Mouse (Mus musculus): ENCODE results near the gene 9130019O22Rik.
"Not testable (repeated sequence)": the region's sequence is repeated elsewhere in the genome, so short reads cannot be mapped to it uniquely, and the experiment has no call there.

The 9130019O22Rik gene

GRCm38 (mm10) chr7:127375271-127376245, 11.4 kb downstream of the 9130019O22Rik start, which contains the start of gene Zfp747:
TSS of gene Zfp747 (minus strand) at chr7:127376050.
- peak; percentile 96 for DNase-seq

GRCm38 (mm10) chr7:127371870-127372269, 15.1 kb downstream of the 9130019O22Rik start:
- DNase-seq = not testable (repeated sequence)

DNA sequence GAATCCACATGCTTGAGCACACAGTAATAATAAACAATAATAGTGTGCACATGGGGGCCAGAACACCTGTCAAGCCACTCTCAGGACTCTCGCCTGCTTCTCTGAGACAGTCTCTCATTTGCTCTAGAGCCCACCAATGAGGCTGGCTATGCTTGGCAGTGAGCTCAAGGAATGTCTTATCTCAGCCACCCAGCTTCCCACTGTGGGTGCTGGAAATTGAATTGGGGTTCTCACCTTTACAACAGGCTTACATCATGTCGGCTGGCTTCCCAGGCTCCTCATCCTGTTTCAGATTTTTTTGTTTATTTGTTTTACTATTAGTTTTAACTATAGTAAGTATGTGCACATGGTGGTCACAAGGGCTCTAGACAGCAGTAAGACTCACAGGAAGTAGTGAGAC, 15.8 kb downstream of the 9130019O22Rik start:
- no peak for DNase-seq

GRCm38 (mm10) chr7:127366249-127366648, 20.7 kb downstream of the 9130019O22Rik start:
- DNase-seq = no peak

- DNase-seq = no peak
Observed at GRCm38 (mm10) chr7:127364166-127364565, 22.8 kb downstream of the 9130019O22Rik start.

- peak; percentile 55 for DNase-seq
Observed at GRCm38 (mm10) chr7:127363475-127363921, 23.5 kb downstream of the 9130019O22Rik start.

GRCm38 (mm10) chr7:127362418-127362817, 24.5 kb downstream of the 9130019O22Rik start:
- DNase-seq = peak; percentile 76

GRCm38 (mm10) chr7:127361449-127361848, 25.5 kb downstream of the 9130019O22Rik start:
- DNase-seq = no peak

DNA sequence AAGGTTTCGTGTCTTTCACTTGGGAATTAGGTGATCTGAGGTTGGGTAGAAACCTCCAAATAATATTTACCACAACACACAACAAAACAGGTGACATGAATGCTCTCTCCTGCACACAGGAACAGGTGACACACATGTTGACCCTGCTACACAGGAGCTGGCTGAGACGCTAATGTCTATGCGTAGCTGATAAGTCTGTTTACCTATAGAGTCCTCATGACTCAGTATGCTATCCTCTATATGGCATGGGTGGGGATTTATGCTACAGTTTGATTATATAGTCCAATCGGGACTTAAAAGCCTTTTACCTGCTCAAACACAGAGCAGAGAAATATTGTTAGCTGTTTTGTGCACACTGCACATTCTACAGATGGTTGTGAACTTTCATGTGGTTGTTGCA, 26.7 kb downstream of the 9130019O22Rik start:
- no peak for DNase-seq

DNA sequence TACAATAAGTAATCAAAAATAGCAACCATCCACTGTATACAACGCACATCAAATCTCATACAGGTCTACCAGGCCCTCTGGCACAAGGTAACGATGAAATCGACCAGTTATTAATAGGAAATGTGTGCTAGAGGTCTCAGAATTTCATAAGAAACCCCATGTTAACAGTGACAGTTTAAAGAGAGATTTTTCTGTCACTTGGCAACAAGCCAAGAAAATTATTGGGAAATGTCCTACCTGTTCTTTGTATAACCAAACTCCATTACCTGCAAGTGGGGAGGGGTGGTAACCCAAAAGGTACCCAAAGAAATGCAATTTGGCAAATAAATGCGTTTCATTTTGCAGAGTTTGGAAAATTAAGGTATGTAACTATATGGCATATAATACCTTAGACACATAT, 28.5 kb downstream of the 9130019O22Rik start:
- no peak for DNase-seq

DNA sequence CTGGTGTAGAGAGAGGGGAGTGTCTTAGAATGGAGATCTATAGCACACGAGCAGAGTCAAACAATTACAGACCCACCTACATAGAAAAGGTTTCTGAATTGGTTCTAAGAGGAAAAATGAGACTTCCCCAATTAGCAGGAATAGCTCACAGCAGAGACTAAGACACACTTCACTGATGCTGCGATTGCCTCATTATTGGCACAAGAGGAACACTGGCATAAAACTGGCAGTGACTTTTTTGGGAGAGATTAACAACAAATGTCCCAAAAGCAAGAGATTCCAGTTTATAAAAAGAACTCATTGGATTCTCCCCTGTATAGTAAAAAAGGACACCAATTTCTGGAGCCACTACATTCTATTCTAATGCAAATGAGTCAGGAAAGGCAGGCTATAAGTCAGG, 29.1 kb downstream of the 9130019O22Rik start:
- no peak for DNase-seq

- DNase-seq = no peak
Observed at GRCm38 (mm10) chr7:127355796-127356195, 31.2 kb downstream of the 9130019O22Rik start.

DNA sequence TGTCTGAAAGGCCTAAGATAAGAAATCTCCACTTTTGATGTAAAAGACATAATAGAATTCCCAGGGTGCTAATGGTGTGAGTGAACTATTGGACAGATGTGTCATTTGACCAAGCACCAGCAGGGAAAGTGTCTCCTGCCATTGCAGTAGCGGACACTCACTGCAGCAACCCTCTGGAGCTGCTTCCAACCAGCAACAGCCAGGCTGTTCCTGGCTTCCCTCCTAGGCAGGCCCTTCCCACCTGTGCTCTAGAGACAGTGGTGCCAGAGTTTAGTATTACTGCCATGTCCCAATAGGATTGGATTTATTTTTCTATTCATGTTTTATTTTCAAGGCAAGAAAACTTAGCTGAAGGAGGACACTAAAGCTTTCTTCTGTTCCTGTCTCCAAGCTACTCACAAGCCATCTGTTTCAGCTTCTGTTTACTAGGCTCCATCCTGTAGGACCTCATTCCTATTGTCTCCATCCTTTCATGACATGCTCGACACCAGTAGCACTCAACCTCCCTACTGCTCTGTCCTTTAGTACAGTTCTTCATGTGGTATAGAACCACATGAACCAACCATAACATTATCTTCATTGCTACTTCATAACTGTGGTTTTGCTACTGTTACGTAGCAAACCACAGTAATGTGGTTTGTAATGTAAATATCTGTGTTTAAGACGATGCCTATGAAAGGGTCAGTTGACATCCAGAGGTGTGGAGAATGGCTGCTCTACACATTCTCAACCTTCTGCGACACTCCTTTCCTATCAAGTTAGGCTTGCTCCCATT, 35.5 kb downstream of the 9130019O22Rik start:
- no peak for DNase-seq

GRCm38 (mm10) chr7:127346676-127347075, 40.3 kb downstream of the 9130019O22Rik start:
- DNase-seq = no peak

- DNase-seq = peak; percentile 95
Observed at GRCm38 (mm10) chr7:127345512-127346325, 41.2 kb downstream of the 9130019O22Rik start, which contains the start of gene Zfp768. TSS of gene Zfp768 (minus strand) at chr7:127345589.

DNA sequence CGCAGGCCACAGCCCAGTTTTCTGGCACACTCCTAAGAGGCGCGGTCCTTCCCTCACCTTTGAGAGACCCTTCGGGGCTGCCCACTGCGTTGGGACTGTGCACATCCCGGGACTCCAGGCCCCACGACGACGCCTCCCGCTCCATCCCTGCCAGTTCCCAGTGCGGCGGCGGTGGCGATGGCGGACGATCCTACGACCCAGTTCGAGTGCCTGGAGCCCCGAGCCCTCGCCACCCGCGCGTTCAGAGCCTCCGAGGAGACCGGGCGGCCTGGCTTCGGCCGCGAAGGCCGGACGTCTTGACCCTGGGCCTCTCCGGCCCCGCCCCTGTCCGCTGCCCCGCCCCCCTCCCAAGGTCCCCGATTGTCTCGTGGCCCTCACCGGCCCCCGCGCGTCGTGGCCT, 41.9 kb downstream of the 9130019O22Rik start:
- no peak for DNase-seq

DNA sequence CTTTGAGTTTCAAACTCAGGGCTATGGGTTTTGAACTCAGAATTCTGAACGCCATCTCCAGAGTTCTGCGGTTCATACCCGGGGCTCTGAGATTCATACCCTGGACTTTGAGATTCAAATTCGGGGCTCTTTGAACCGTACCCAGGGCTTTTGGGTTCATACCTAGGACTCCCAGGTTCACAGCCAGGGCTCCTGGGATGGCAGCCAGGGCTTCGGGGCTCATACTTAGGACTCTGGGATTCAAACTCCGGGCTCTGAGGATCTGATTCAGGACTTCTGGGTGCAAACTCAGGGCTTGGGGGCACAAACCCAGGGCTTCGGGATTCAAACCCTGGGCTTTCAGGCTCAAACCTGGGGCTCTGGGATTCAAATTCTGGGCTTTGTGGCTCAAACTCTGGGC, 42.6 kb downstream of the 9130019O22Rik start:
- DNase-seq = no peak

DNA sequence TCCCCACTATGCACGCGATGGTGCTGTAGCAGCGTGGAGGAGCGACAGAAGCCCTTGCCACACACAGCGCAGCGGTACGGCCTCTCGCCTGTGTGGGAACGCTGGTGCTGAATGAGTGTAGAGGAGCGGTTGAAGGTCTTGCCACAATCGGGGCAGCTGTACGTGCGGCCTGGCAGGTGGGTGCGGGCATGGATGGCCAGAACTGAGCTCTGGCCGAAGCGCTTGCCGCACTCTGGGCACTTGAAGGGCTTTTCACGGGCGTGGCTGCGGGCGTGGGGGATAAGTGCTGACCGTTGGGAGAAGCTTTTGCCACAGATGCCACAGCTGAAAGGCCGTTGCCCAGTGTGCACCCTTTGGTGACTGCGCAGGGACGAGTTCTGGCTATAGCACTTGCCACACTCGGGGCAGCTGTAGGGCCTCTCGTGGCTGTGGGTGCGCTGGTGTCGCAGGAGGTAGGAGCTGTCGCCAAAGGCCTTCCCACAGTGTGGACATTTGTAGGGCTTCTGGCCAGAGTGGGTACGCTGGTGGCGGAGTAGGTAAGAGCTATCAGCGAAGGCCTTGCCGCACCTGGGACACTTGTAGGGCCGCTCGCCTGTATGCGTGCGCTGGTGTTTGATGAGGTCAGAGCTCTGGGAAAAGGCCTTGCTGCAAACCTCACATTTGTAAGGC, 43.5 kb downstream of the 9130019O22Rik start:
- no peak for DNase-seq

- no peak for DNase-seq
Observed at GRCm38 (mm10) chr7:127342888-127343287, 44.1 kb downstream of the 9130019O22Rik start.

GRCm38 (mm10) chr7:127342332-127342731, 44.6 kb downstream of the 9130019O22Rik start:
- no peak for DNase-seq

GRCm38 (mm10) chr7:127341861-127342260, 45.1 kb downstream of the 9130019O22Rik start:
- not testable (repeated sequence) for DNase-seq

- DNase-seq = no peak
Observed at GRCm38 (mm10) chr7:127341356-127341755, 45.6 kb downstream of the 9130019O22Rik start.

Measured in retina, postnatal 1 day (tissue).